Mouse (Mus musculus): ENCODE measurements around the gene Gemin6. TPM values are rescaled to one million over a fixed set of nuclear protein-coding genes. Genes with fewer than 3 reads are reported as not detected.

Gene Gemin6
- total and polyA plus RNA-seq, 3 experiments = 19.6 to 25.3 TPM; not detected in 1

DNA sequence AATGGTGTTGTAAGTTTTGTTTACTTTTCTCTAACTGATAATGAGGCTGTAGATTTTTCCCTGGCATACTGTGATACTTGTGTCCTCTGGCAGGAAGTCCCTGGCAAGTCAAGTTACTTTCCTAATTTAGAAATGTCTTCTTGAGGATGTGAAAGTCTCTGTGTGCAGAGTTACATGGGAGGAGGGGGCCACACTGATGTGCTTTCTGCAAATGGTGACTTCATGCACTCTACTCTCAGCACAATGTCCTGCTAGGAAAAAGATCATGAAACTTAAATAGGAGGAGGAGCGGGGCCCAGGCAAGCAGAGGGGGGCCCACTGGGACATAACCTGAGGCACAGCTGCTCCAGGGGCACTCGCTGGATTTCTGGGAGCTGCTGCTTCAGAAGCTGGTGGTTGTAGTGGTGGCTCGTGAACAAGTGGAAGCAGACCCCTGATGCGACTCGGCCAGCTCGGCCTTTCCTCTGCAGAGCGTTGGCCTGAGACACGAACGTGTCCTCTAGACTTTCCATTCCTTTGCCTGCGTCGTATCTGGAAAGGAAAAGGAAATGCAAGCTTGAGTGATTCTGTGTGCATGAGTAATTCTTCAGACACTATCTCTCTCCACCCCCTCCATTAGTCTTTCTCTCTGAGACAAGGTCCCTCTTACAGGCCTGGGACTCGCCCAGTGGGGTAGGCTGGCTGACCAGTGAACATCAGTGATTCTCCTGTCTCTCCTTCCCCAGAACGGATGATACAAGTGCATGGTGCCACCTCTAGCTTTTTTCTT is 28.7 kb downstream of the Gemin6 start:
- Histone ChIP-seq H3K79me2 (ENCODE audit: control insufficient read depth, insufficient read depth, low read length, poor library complexity) (no peaks in the 10 kb centered on the region), H3K27me3 (ENCODE audit: control insufficient read depth in 1 of 2, insufficient read depth in 2 of 2, low read length in 2 of 2) (no peaks in the 10 kb centered on the region), H3K36me3 (ENCODE audit: control insufficient read depth in 1 of 2, insufficient read depth in 2 of 2, low read length in 2 of 2) (no peaks in the 10 kb centered on the region; a peak in 1 of 4 replicates), H3K27ac (ENCODE audit: control insufficient read depth, low read depth, low read length) (no peak overlapping the region), H3K9ac (ENCODE audit: control insufficient read depth, low read depth, low read length, poor library complexity, severe bottlenecking) (no peak overlapping the region), H3K9me3 (replicated peaks; ENCODE audit: insufficient read depth, low read length) (no peaks in the 10 kb centered on the region), H3K4me3 (ENCODE audit: control insufficient read depth in 1 of 2, insufficient read depth in 1 of 2, low read depth in 2 of 2, low read length in 2 of 2) (no peak overlapping the region), H3K4me1 (ENCODE audit: control insufficient read depth in 1 of 2, insufficient read depth in 2 of 2, low read length in 2 of 2) (no peaks in the 10 kb centered on the region)
- DNase-seq (ENCODE audit: low read depth, low spot score) = no peak
- TF ChIP-seq MAX (IDR thresholded peaks at IDR 0.05; ENCODE audit: low read length) (no peak), USF1 (IDR thresholded peaks at IDR 0.05; ENCODE audit: low read depth, low read length) (no peak), TAL1 (IDR thresholded peaks at IDR 0.05; ENCODE audit: low read length) (no peak), UBTF (IDR thresholded peaks at IDR 0.05; ENCODE audit: borderline replicate concordance, insufficient read depth, low read depth, low read length) (no peak), POLR2A (IDR thresholded peaks at IDR 0.05; ENCODE audit: control insufficient read depth in 1 of 2, insufficient read depth in 1 of 2, low read depth in 1 of 2, low read length in 2 of 2, poor library complexity in 1 of 2) (no peak), MAZ (IDR thresholded peaks at IDR 0.05; ENCODE audit: low read depth, low read length) (no peak), ELF1 (IDR thresholded peaks at IDR 0.05; ENCODE audit: low read depth, low read length) (no peak), MYB (IDR thresholded peaks at IDR 0.05; ENCODE audit: low read depth, low read length) (no peak), CHD1 (IDR thresholded peaks at IDR 0.05; ENCODE audit: low read depth, low read length) (no peak), MEF2A (IDR thresholded peaks at IDR 0.05; ENCODE audit: extremely low read depth, insufficient replicate concordance, low read depth, low read length, poor library complexity, severe bottlenecking) (no peak), USF2 (IDR thresholded peaks at IDR 0.05; ENCODE audit: borderline replicate concordance in 1 of 2, insufficient read depth in 1 of 2, low read depth in 1 of 2, low read length in 2 of 2) (no peak), SIN3A (IDR thresholded peaks at IDR 0.05; ENCODE audit: low read length) (no peak), SMC3 (IDR thresholded peaks at IDR 0.05; ENCODE audit: low read depth, low read length) (no peak), CTCF (IDR thresholded peaks at IDR 0.05 in 2 of 3, conservative IDR thresholded peaks at IDR 0.05 in 1 of 3; ENCODE audit: control insufficient read depth in 1 of 3, insufficient read depth in 1 of 3, low read depth in 2 of 3, low read length in 3 of 3, poor library complexity in 1 of 3, severe bottlenecking in 1 of 3) (no peak), HCFC1 (IDR thresholded peaks at IDR 0.05; ENCODE audit: low read depth, low read length) (no peak), JUND (IDR thresholded peaks at IDR 0.05; ENCODE audit: low read depth, low read length) (no peak), MYC (IDR thresholded peaks at IDR 0.05; ENCODE audit: low read depth, low read length) (no peak)

DNA sequence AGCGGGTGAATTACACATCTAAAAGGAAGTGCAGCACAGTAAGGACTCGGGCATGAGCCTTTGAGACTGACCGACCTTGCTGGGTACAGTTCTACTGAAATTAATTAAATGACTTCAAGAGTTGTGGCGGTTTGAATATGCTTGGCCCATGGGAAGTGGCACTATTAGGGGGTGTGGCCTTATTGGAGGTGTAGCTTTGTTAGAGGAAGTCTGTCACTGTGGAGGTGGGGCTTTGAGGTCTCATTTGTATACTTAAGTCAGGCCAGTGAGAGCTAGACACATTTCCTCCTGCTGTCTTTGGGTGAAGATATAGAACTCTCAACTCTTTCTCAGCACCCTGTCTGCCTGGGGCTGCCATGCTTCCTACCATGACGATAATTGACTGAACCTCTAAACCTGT is 30.2 kb downstream of the Gemin6 start:
- Histone ChIP-seq H3K27ac (ENCODE audit: control insufficient read depth, low read depth, low read length) (no peak overlapping the region), H3K36me3 (ENCODE audit: control insufficient read depth in 1 of 2, insufficient read depth in 2 of 2, low read length in 2 of 2) (no peaks in the 10 kb centered on the region; a peak in 1 of 4 replicates)
- no peak for DNase-seq (ENCODE audit: low read depth, low spot score)

More for the DNA sequence above, 30.2 kb downstream of the Gemin6 start:
- no peak overlapping the region for H3K4me3 ChIP-seq (ENCODE audit: control insufficient read depth in 1 of 2, insufficient read depth in 1 of 2, low read depth in 2 of 2, low read length in 2 of 2)
- H3K4me1 ChIP-seq (ENCODE audit: control insufficient read depth in 1 of 2, insufficient read depth in 2 of 2, low read length in 2 of 2) = no peaks in the 10 kb centered on the region
- no peaks in the 10 kb centered on the region for H3K27me3 ChIP-seq (ENCODE audit: control insufficient read depth in 1 of 2, insufficient read depth in 2 of 2, low read length in 2 of 2)
- H3K9me3 ChIP-seq (replicated peaks; ENCODE audit: insufficient read depth, low read length) = no peaks in the 10 kb centered on the region
- TF ChIP-seq ZNF384 (IDR thresholded peaks at IDR 0.05; ENCODE audit: low read depth, low read length) (no peak), MAZ (IDR thresholded peaks at IDR 0.05; ENCODE audit: low read depth, low read length) (no peak), CHD1 (IDR thresholded peaks at IDR 0.05; ENCODE audit: low read depth, low read length) (no peak), NRF1 (IDR thresholded peaks at IDR 0.05; ENCODE audit: insufficient read depth, low read depth, low read length, poor library complexity, severe bottlenecking) (no peak), POLR2A (IDR thresholded peaks at IDR 0.05; ENCODE audit: control insufficient read depth in 1 of 2, insufficient read depth in 1 of 2, low read depth in 1 of 2, low read length in 2 of 2, poor library complexity in 1 of 2) (no peak), POLR2AphosphoS2 (IDR thresholded peaks at IDR 0.05; ENCODE audit: low read length) (no peak), TBP (IDR thresholded peaks at IDR 0.05; ENCODE audit: low read depth, low read length) (no peak), SIN3A (IDR thresholded peaks at IDR 0.05; ENCODE audit: low read length) (no peak), CHD2 (IDR thresholded peaks at IDR 0.05; ENCODE audit: low read length) (no peak), KAT2A (conservative IDR thresholded peaks at IDR 0.05; ENCODE audit: low read depth, low read length) (no peak)
- no peak overlapping the region for H3K9ac ChIP-seq (ENCODE audit: control insufficient read depth, low read depth, low read length, poor library complexity, severe bottlenecking)
- no peaks in the 10 kb centered on the region for H3K79me2 ChIP-seq (ENCODE audit: control insufficient read depth, insufficient read depth, low read length, poor library complexity)
